Mouse (Mus musculus) c-Kit-positive CD71-positive TER-119-negative erythroid progenitor cells, embryonic 14.5 days (primary cell): ENCODE measurements around the gene 1700023F06Rik.

ENCODE experiments used
- DNase-seq: peaks from one replicate; pipeline ENCODE4 v3.0.0-alpha.2; 2013; ENCODE audit warnings: low read depth

Gene 1700023F06Rik

DNA sequence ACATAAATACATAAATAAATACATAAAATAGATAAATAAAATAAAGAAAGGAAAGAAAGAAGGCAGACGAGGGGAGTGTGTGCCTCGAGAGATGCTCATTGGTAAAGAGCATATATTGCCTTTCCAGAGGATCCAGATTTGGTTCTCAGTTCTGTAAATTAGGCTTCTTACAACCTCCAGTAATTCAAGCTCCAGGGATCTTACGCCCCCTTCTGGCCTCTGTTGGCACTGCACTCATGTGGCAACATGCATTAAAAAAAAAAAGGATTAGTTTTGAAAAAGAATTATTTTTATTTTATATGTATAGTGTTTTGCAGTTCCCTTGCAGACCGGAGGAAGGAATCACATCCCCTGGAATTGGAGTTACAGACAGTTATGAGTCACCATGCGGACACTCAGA, 46.2 kb downstream of the 1700023F06Rik start:
- no peak for DNase-seq

GRCm38 (mm10) chr11:103161449-103161848, 46.9 kb downstream of the 1700023F06Rik start:
- DNase-seq, result no peak

GRCm38 (mm10) chr11:103160738-103161137, 47.6 kb downstream of the 1700023F06Rik start:
- no peak for DNase-seq

GRCm38 (mm10) chr11:103158621-103159478, 49.5 kb downstream of the 1700023F06Rik start:
- DNase-seq, result peak; percentile 78

DNA sequence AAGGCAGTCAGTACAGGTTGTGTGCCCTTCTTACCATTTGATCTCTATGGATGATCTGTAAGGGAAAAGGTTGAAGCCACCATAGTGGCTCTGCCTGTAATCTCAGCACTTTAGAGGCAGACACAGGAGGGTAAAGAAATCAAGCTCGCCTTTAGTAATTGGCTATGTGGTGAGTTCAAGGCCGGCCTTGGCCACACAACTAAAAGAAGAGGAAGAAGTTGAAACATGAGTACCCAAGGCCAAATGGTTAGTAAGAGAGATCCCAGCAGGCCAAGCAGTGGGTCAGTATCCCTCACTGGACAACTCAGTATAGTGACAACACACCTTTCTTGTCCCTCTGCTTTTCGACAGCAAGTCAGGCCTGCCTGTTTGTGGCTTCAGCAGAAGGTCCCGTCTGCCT, 58.6 kb downstream of the 1700023F06Rik start:
- no peak for DNase-seq
